Mouse (Mus musculus): ENCODE measurements around the gene Dcaf17. TPM values are rescaled to one million over a fixed set of nuclear protein-coding genes. Genes with fewer than 3 reads are reported as not detected.

Dcaf17 gene
- polyA plus RNA-seq, 1 experiment from 2014 or later: 38.4 TPM

GRCm38 (mm10) chr2:71031973-71032794 is 22.9 kb upstream of the Dcaf17 start:
- no peak overlapping the region for H3K4me3 ChIP-seq
- ATAC-seq (ENCODE audit: low FRiP score): no peak
- H3K9me3 ChIP-seq (replicated peaks): no peaks in the 10 kb centered on the region
- H3K36me3 ChIP-seq: no peaks in the 10 kb centered on the region
- H3K27me3 ChIP-seq: no peaks in the 10 kb centered on the region
- H3K4me1 ChIP-seq: peaks cover 27% of the 10 kb centered on the region
- H3K9ac ChIP-seq: no peak overlapping the region
- peak overlapping the region; percentile 45 for H3K27ac ChIP-seq
- H3K4me2 ChIP-seq (replicated peaks): no peak overlapping the region
- WGBS: 73% methylated on average over 18 of the region's 18 CpGs

- ATAC-seq (ENCODE audit: low FRiP score): no peak
- H3K4me3 ChIP-seq: no peak overlapping the region
- no peak overlapping the region for H3K4me2 ChIP-seq (replicated peaks)
- peaks cover 27% of the 10 kb centered on the region for H3K4me1 ChIP-seq
- 90% methylated on average over 4 of the region's 4 CpGs for WGBS
- H3K36me3 ChIP-seq: no peaks in the 10 kb centered on the region
- H3K9me3 ChIP-seq (replicated peaks): no peaks in the 10 kb centered on the region
- no peak overlapping the region; the same call in 1 of the 2 replicates for H3K27ac ChIP-seq
- no peaks in the 10 kb centered on the region for H3K27me3 ChIP-seq
- no peak overlapping the region for H3K9ac ChIP-seq
Measured at GRCm38 (mm10) chr2:71033014-71033413, 22.1 kb upstream of the Dcaf17 start.

- H3K27me3 ChIP-seq: no peaks in the 10 kb centered on the region
- H3K4me2 ChIP-seq (replicated peaks): no peak overlapping the region
- H3K36me3 ChIP-seq: no peaks in the 10 kb centered on the region
- H3K27ac ChIP-seq: peak overlapping the region; percentile 60
- H3K4me3 ChIP-seq: no peak overlapping the region
- 38% methylated on average over 8 of the region's 8 CpGs for WGBS
- no peak overlapping the region for H3K9ac ChIP-seq
- H3K4me1 ChIP-seq: peaks cover 27% of the 10 kb centered on the region
- H3K9me3 ChIP-seq (replicated peaks): no peaks in the 10 kb centered on the region
- ATAC-seq (ENCODE audit: low FRiP score): peak; percentile 82
Measured at GRCm38 (mm10) chr2:71033987-71034386, 21.1 kb upstream of the Dcaf17 start.

GRCm38 (mm10) chr2:71037447-71037846 is 17.7 kb upstream of the Dcaf17 start:
- ATAC-seq (ENCODE audit: low FRiP score): no peak
- H3K27me3 ChIP-seq: no peaks in the 10 kb centered on the region
- H3K9ac ChIP-seq: no peak overlapping the region
- peaks cover 18% of the 10 kb centered on the region for H3K4me1 ChIP-seq
- WGBS: 84% methylated on average over 6 of the region's 6 CpGs
- no peaks in the 10 kb centered on the region for H3K36me3 ChIP-seq
- no peak overlapping the region for H3K4me2 ChIP-seq (replicated peaks)
- H3K27ac ChIP-seq: no peak overlapping the region
- H3K4me3 ChIP-seq: no peak overlapping the region
- H3K9me3 ChIP-seq (replicated peaks): no peaks in the 10 kb centered on the region

- no peaks in the 10 kb centered on the region for H3K9me3 ChIP-seq (replicated peaks)
- H3K36me3 ChIP-seq: no peaks in the 10 kb centered on the region
- no peak overlapping the region for H3K4me2 ChIP-seq (replicated peaks)
- H3K4me3 ChIP-seq: no peak overlapping the region
- H3K9ac ChIP-seq: no peak overlapping the region
- H3K4me1 ChIP-seq: peaks cover 2% of the 10 kb centered on the region; the same call in 1 of the 2 replicates
- H3K27me3 ChIP-seq: no peaks in the 10 kb centered on the region
- WGBS: 48% methylated on average over 11 of the region's 11 CpGs
- no peak overlapping the region for H3K27ac ChIP-seq
- ATAC-seq (ENCODE audit: low FRiP score): no peak
Measured at GRCm38 (mm10) chr2:71039522-71040121, 15.5 kb upstream of the Dcaf17 start.

DNA sequence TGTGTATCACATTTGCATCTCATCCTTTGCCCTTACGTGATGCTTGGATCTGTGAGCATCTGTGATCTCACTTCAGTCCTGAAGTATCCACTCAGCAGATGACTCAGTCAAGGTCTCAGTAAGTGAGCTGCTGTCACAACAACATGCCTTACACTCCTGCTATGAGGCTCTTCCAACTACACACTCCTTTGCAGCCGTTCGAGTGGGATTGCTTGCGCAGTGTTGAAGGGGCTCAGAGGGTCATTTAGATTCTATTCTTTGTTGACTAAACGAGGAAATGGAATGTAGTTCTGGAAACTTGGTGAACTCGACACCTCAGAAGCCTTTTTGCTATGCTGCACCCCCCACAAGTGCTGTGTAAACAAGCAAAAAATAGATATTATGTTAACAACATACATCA is 9.0 kb upstream of the Dcaf17 start:
- H3K4me3 ChIP-seq: no peak overlapping the region
- no peaks in the 10 kb centered on the region for H3K27me3 ChIP-seq
- WGBS: 74% methylated on average over 6 of the region's 6 CpGs
- no peak overlapping the region for H3K4me2 ChIP-seq (replicated peaks)
- H3K4me1 ChIP-seq: no peaks in the 10 kb centered on the region
- H3K27ac ChIP-seq: no peak overlapping the region
- no peak overlapping the region for H3K9ac ChIP-seq
- H3K9me3 ChIP-seq (replicated peaks): no peaks in the 10 kb centered on the region
- H3K36me3 ChIP-seq: no peaks in the 10 kb centered on the region
- no peak for ATAC-seq (ENCODE audit: low FRiP score)

GRCm38 (mm10) chr2:71046751-71047320 is 8.3 kb upstream of the Dcaf17 start:
- Histone ChIP-seq H3K4me3 (no peak overlapping the region), H3K4me1 (no peaks in the 10 kb centered on the region), H3K27me3 (no peaks in the 10 kb centered on the region), H3K4me2 (replicated peaks) (no peak overlapping the region), H3K36me3 (no peaks in the 10 kb centered on the region), H3K27ac (no peak overlapping the region), H3K9me3 (replicated peaks) (no peaks in the 10 kb centered on the region), H3K9ac (no peak overlapping the region)
- WGBS: 73% methylated on average over 6 of the region's 6 CpGs
- ATAC-seq (ENCODE audit: low FRiP score): no peak

- Histone ChIP-seq H3K4me1 (0 out of 2 replicates have a peak, but pooled peaks cover 2% of the 10 kb centered on the region), H3K9ac (no peak overlapping the region), H3K27me3 (no peaks in the 10 kb centered on the region), H3K4me2 (replicated peaks) (no peak overlapping the region), H3K36me3 (no peaks in the 10 kb centered on the region), H3K4me3 (no peak overlapping the region), H3K27ac (no peak overlapping the region), H3K9me3 (replicated peaks) (no peaks in the 10 kb centered on the region)
- ATAC-seq (ENCODE audit: low FRiP score): no peak
- 82% methylated on average over 12 of the region's 12 CpGs for WGBS
Measured at GRCm38 (mm10) chr2:71048896-71049295, 6.2 kb upstream of the Dcaf17 start.

DNA sequence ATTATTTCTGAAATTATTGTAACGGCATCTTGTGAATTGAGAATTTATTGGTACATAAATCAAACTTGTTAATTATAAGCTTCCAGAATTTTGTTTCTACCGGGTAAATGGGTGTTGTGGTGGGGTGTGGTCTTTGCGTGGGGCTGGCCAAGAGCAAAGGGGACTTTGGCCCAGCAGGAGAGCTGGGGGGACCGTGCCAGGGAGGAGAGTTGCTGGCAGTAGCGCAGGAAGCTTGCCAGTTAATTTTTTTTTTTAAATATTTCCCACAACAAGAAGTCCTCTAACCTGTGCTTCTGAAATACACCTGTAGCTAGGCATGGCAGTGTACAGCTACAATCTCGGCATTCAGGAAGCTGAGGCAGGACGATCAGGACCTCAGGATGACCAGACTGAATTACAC is 4.6 kb upstream of the Dcaf17 start:
- H3K4me2 ChIP-seq (replicated peaks): no peak overlapping the region
- H3K9me3 ChIP-seq (replicated peaks): no peaks in the 10 kb centered on the region
- 0 out of 2 replicates have a peak, but pooled peaks cover 6% of the 10 kb centered on the region for H3K4me1 ChIP-seq
- 85% methylated on average over 7 of the region's 7 CpGs for WGBS
- no peak overlapping the region for H3K9ac ChIP-seq
- no peaks in the 10 kb centered on the region for H3K36me3 ChIP-seq
- no peak overlapping the region for H3K4me3 ChIP-seq
- ATAC-seq (ENCODE audit: low FRiP score): no peak
- H3K27me3 ChIP-seq: no peaks in the 10 kb centered on the region
- H3K27ac ChIP-seq: no peak overlapping the region

- H3K9ac ChIP-seq: peak overlapping the region; percentile 76; the same call in 1 of the 2 replicates
- WGBS: 56% methylated on average over 9 of the region's 9 CpGs
- peaks cover 14% of the 10 kb centered on the region; the same call in 1 of the 2 replicates for H3K36me3 ChIP-seq
- ATAC-seq (ENCODE audit: low FRiP score): no peak
- H3K4me2 ChIP-seq (replicated peaks): peak overlapping the region; percentile 60
- H3K27me3 ChIP-seq: no peaks in the 10 kb centered on the region
- no peak overlapping the region for H3K27ac ChIP-seq
- H3K4me1 ChIP-seq: 0 out of 2 replicates have a peak, but pooled peaks cover 6% of the 10 kb centered on the region
- H3K4me3 ChIP-seq: peak overlapping the region; percentile 80
- H3K9me3 ChIP-seq (replicated peaks): no peaks in the 10 kb centered on the region
Measured at GRCm38 (mm10) chr2:71054716-71055115, 412 bp upstream of the Dcaf17 start.

DNA sequence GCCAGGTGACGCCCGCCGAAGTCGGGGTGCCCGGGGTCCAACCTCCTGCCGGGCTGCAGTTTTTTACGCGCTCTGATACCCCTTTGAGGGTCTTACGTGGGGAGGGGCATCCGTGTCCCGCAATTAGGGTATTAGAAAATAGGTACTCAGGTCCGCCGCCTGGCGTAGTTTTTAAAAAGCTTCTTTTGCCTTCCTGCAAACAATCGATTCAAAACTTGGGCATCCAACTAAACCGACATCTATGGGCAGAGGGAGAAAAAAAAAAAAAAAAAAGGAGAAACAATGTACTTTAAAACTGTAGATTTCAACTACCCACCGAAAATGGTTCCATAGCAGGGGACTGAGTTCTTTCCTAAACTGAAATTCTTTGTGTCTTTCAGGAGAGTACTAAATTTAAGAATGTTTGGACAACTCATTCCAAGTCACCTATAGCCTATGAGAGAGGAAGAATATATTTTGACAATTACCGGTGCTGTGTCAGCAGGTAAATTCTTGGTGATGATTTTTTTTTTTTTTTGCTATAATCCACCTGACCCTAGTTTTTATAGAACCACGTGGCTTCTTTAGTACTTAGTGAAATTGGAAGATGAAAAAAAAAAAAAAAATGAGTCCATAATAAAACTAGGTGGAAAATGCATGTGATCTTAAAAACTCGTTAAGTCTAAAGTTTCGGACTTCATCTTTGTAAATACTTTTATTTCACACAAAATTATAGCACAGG is 1.1 kb downstream of the Dcaf17 start:
- peak overlapping the region; percentile 96 for H3K27ac ChIP-seq

GRCm38 (mm10) chr2:71071601-71072000 is 16.5 kb downstream of the Dcaf17 start:
- no peak overlapping the region for H3K4me2 ChIP-seq (replicated peaks)
- H3K9ac ChIP-seq: no peak overlapping the region
- H3K4me1 ChIP-seq: no peaks in the 10 kb centered on the region
- no peak for ATAC-seq (ENCODE audit: low FRiP score)
- 100% methylated on average over 4 of the region's 4 CpGs for WGBS
- H3K36me3 ChIP-seq: peaks cover 4% of the 10 kb centered on the region
- no peaks in the 10 kb centered on the region for H3K27me3 ChIP-seq
- H3K4me3 ChIP-seq: no peak overlapping the region
- H3K9me3 ChIP-seq (replicated peaks): no peaks in the 10 kb centered on the region
- H3K27ac ChIP-seq: no peak overlapping the region

More for the DNA sequence above, 1.1 kb downstream of the Dcaf17 start:
- Histone ChIP-seq H3K9ac (peak overlapping the region; percentile 80), H3K4me3 (peak overlapping the region; percentile 80), H3K36me3 (peaks cover 21% of the 10 kb centered on the region; the same call in 1 of the 2 replicates), H3K4me1 (0 out of 2 replicates have a peak, but pooled peaks cover 6% of the 10 kb centered on the region), H3K9me3 (replicated peaks) (no peaks in the 10 kb centered on the region), H3K27me3 (no peaks in the 10 kb centered on the region), H3K4me2 (replicated peaks) (peak overlapping the region; percentile 60)
- WGBS: 15% methylated on average over 21 of the region's 21 CpGs
- no peak for ATAC-seq (ENCODE audit: low FRiP score)

All from hindbrain, embryonic 12.5 days (tissue).